Mouse (Mus musculus) stomach, postnatal 0 days (tissue): ENCODE results near the gene Krtap5-2. TPM values are rescaled to one million over a fixed set of nuclear protein-coding genes. Genes with fewer than 3 reads are reported as not detected.
"Not testable (repeated sequence)": the region's sequence is repeated elsewhere in the genome, so short reads cannot be mapped to it uniquely, and the experiment has no call there.

Experiments used
- ATAC-seq: fragments of 200-750 bp; cut with Nextera tagmentation; 2 replicates; pipeline ENCODE4 v1.8.0; 2017; ENCODE audit not compliant: low FRiP score, low TSS enrichment
- DNase-seq: peaks from one replicate; pipeline ENCODE4 v3.0.0-alpha.2; 2016; ENCODE audit warnings: low spot score
- H3K27ac ChIP-seq: fragments of 300-500 bp; sonication (generic); replicated peaks from 2 replicates; pipeline ENCODE4 v1.5.1; 2014; ENCODE audit warnings: mild to moderate bottlenecking, control low read depth
- H3K27me3 ChIP-seq: fragments of 300-500 bp; sonication (generic); 2 replicates; pipeline ENCODE4 v1.6.1; 2014; ENCODE audit warnings: low read length; ENCODE audit not compliant: control insufficient read depth, insufficient read depth
- H3K36me3 ChIP-seq: fragments of 300-500 bp; sonication (generic); 2 replicates; pipeline ENCODE4 v1.6.1; 2014; ENCODE audit warnings: low read length, mixed read lengths; ENCODE audit not compliant: control insufficient read depth, insufficient read depth
- H3K4me1 ChIP-seq: fragments of 300-500 bp; sonication (generic); replicated peaks from 2 replicates; pipeline ENCODE4 v1.6.1; 2014; ENCODE audit warnings: antibody characterized with exemption; ENCODE audit not compliant: control insufficient read depth, insufficient read depth
- H3K4me2 ChIP-seq: fragments of 300-500 bp; sonication (generic); replicated peaks from 2 replicates; pipeline ENCODE4 v1.6.1; 2014; ENCODE audit warnings: low read depth, mild to moderate bottlenecking, control low read depth, moderate library complexity
- H3K4me3 ChIP-seq: fragments of 300-500 bp; sonication (generic); 2 replicates; pipeline ENCODE4 v1.5.1; 2014; ENCODE audit warnings: low read depth, low read length, control low read depth
- H3K9ac ChIP-seq: fragments of 300-500 bp; sonication (generic); 2 replicates; pipeline ENCODE4 v1.6.1; 2014; ENCODE audit warnings: mild to moderate bottlenecking, low read length, control low read depth, mixed read lengths
- H3K9me3 ChIP-seq: fragments of 300-500 bp; sonication (generic); 2 replicates; pipeline ENCODE4 v1.6.1; 2016; ENCODE audit warnings: low read length; ENCODE audit not compliant: control insufficient read depth
- CTCF ChIP-seq: IDR thresholded peaks from 2 replicates; pipeline ENCODE4 v1.5.1; 2016; ENCODE audit warnings: antibody characterized with exemption, low read depth, mild to moderate bottlenecking, moderate library complexity
- EP300 ChIP-seq: optimal IDR thresholded peaks from 2 replicates; pipeline ENCODE3; 2016; ENCODE audit warnings: antibody characterized with exemption
- WGBS: fragments of 180-500 bp; shearing (Covaris S2); extraction: QIAGEN DNeasy Blood & Tissue Kit; methylation state at CpG from one replicate; pipeline ENCODE4 v1.1.7; 2014; 5-methylcytosine and 5-hydroxymethylcytosine counted together
- polyA plus RNA-seq: library from polyadenylated mRNA; unstranded; fragments of >200 nt; fragmentation: Nextera tagmentation; extraction: Ambion mirVana; gene quantifications from 2 replicates; pipeline ENCODE4 v1.2.1, GENCODE M21; 2015

Gene Krtap5-2
- polyA plus RNA-seq, 1 experiment from 2014 or later, result not detected

DNA sequence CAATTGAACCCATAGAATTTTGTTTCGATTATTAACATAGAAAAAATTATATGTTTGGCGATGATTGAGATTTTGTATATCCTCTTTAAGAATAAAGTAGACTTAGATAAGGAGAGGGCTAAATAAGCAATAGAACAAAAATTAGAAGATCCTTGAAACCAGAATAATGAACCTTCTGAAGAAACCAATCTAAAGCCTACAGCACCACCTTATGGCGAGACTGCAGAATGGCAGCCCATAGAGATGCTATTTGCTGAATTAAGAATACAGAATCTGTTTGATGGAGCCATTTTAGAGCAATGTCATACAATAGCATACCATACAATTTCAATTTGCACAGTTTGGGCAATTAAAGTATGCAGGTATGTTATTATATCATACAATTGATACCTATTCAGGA is 6.0 kb downstream of the Krtap5-2 start:
- Histone ChIP-seq H3K9ac (no peak overlapping the region), H3K27ac (no peak overlapping the region), H3K4me1 (no peaks in the 10 kb centered on the region), H3K9me3 (no peaks in the 10 kb centered on the region), H3K4me3 (no peak overlapping the region), H3K4me2 (no peak overlapping the region), H3K27me3 (no peaks in the 10 kb centered on the region), H3K36me3 (no peaks in the 10 kb centered on the region)
- DNase-seq (no peak), ATAC-seq (no peak)
- WGBS, result 46% methylated on average over 3 of the region's 3 CpGs
- no peak for TF ChIP-seq EP300
- peak; percentile 79 for TF ChIP-seq CTCF

DNA sequence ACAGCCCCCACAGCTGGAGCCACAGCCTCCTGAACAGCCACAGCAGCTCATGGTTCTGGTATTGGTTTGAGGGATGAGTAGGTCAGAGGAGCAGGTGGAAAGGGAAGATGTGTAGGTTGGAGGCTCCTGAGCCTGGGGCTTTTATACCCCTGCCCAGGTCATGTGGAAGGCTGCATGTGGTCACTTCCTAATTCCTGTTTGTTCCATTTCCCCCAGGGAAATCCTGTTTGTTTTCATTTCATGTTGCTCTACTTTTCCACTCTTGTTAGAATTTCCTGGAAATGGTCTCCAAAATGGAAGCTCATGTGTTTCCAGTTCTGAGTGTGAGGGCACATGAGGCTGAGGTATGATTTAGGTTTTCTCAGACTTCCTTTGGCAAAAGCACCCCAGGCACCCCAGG is 10.2 kb downstream of the Krtap5-2 start, which contains the start of gene Gm4553:
Gm4553 (minus strand) TSS at position 101 of the 400 bp plus-strand sequence.
- H3K4me1 ChIP-seq, H3K9ac ChIP-seq, H3K27ac ChIP-seq, ATAC-seq, H3K27me3 ChIP-seq, H3K4me3 ChIP-seq, DNase-seq, H3K4me2 ChIP-seq, H3K9me3 ChIP-seq, H3K36me3 ChIP-seq: not testable (repeated sequence)

DNA sequence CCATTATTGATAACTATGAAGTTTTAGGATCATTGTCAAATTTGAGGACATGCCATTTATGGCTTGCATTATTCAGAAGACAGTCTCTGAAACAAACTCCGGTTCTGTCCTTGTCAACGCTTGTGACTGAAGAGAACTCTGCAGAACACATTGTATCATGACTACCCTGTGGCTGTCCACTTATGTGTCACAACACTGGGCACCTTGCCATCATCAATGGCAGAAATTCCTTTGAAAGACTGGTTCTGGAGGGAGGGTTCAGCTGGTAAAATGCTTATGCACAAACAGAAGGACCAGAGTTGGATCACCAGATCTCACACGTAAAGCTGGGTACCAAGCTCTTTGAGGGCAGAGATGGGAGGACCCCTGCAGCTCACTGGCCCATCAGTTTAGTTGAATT is 16.4 kb downstream of the Krtap5-2 start:
- ATAC-seq, result no peak
- no peaks in the 10 kb centered on the region for H3K36me3 ChIP-seq
- 97% methylated on average over 3 of the region's 3 CpGs for WGBS
- no peaks in the 10 kb centered on the region for H3K9me3 ChIP-seq
- no peak overlapping the region for H3K9ac ChIP-seq
- no peak overlapping the region for H3K27ac ChIP-seq
- H3K4me1 ChIP-seq, result no peaks in the 10 kb centered on the region
- no peak for DNase-seq
- no peaks in the 10 kb centered on the region for H3K27me3 ChIP-seq
- TF ChIP-seq EP300 (no peak), CTCF (no peak)
- H3K4me2 ChIP-seq, result no peak overlapping the region
- no peak overlapping the region for H3K4me3 ChIP-seq

- not testable (repeated sequence) for H3K4me2 ChIP-seq, H3K36me3 ChIP-seq, H3K9me3 ChIP-seq, H3K27ac ChIP-seq, ATAC-seq, H3K4me1 ChIP-seq, H3K4me3 ChIP-seq, DNase-seq, H3K9ac ChIP-seq, H3K27me3 ChIP-seq
- 38% methylated on average over 2 of the region's 2 CpGs for WGBS
These were observed 18.8 kb downstream of the Krtap5-2 start, which contains the start of gene Gm29735 for GRCm38 (mm10) chr7:142157013-142157412. TSS of gene Gm29735 (minus strand) at chr7:142157113.

DNA sequence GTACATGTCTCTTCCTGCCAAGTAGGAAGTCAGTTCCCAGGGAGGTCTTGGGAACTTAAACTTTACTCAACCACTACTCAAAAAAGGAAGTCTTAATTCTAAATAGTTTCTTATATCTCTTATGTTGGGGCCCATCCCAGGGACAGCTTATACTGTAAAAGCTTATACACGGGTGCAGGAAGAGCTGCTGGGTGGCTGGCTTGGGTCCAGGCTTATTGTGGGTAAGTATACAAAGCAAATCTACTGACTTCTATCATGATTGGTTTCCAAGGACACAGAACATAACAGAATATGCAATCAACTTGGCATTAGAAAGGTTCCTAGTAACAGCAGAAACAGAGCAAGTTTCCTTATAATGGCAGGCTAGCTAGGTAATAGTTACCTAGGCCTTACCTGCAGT is 20.5 kb downstream of the Krtap5-2 start:
- Histone ChIP-seq H3K4me1 (no peaks in the 10 kb centered on the region), H3K27ac (no peak overlapping the region), H3K9ac (no peak overlapping the region), H3K9me3 (no peaks in the 10 kb centered on the region), H3K27me3 (no peaks in the 10 kb centered on the region), H3K36me3 (no peaks in the 10 kb centered on the region), H3K4me2 (no peak overlapping the region), H3K4me3 (no peak overlapping the region)
- WGBS, result 16% methylated on average over 1 of the region's 1 CpGs
- TF ChIP-seq CTCF, result no peak
- TF ChIP-seq EP300, result no peak
- ATAC-seq (peak; percentile 71; the same call in 1 of the 2 replicates), DNase-seq (peak; percentile 69)

DNA sequence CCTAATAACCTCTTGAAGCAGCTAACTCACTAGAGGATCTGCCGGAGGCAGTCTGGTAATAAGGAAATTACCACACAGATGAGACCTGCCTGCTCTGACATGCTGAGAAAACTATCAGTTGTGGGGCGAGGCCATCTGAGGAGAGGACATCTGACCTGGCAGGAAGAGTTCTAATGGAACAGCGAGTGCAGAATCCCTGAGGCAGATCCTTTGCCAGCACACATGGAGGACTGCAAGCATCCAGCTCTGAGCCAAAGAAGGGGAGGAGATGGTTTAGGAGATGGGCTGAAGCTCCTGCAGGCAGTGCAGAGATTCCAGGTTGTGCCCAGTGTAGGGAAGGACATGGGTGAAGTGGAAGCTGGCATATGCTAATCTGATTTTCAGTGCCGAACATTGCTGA is 23.6 kb downstream of the Krtap5-2 start:
- Histone ChIP-seq H3K27ac (no peak overlapping the region), H3K4me2 (no peak overlapping the region), H3K27me3 (no peaks in the 10 kb centered on the region), H3K9me3 (no peaks in the 10 kb centered on the region), H3K9ac (no peak overlapping the region), H3K4me1 (no peaks in the 10 kb centered on the region), H3K36me3 (no peaks in the 10 kb centered on the region), H3K4me3 (no peak overlapping the region)
- no peak for TF ChIP-seq EP300
- no peak for TF ChIP-seq CTCF
- no peak for ATAC-seq
- no peak for DNase-seq
- 75% methylated on average over 4 of the region's 4 CpGs for WGBS
